Mouse (Mus musculus) liver, postnatal 0 days (tissue): ENCODE data around the gene Acpp.

ENCODE experiments used
- CTCF ChIP-seq: sonication (generic); IDR thresholded peaks from 2 replicates; pipeline ENCODE4 v1.5.1; 2016; ENCODE audit warnings: antibody characterized with exemption, low read depth
- EP300 ChIP-seq: IDR thresholded peaks from 2 replicates; pipeline ENCODE4 v1.6.1; 2016; ENCODE audit warnings: antibody characterized with exemption, low read depth, mild to moderate bottlenecking

GRCm38 (mm10) chr9:104337183-104337931 lies at the start of gene Acpp:
- TF ChIP-seq CTCF (no peak), EP300 (no peak)
